Mouse (Mus musculus): Measurements from ENCODE around the gene Dnajc24.

Dnajc24 gene

GRCm38 (mm10) chr2:106002835-106003739 is at the start of gene Dnajc24:
Gene Dnajc24, minus strand, starts transcription at chr2:106003549.
- peak; percentile 89 for DNase-seq

GRCm38 (mm10) chr2:106046686-106047085 is 43.3 kb upstream of the Dnajc24 start:
- DNase-seq = no peak

- DNase-seq = no peak
These were observed 39.1 kb upstream of the Dnajc24 start for GRCm38 (mm10) chr2:106042495-106042894.

GRCm38 (mm10) chr2:106041961-106042360 is 38.6 kb upstream of the Dnajc24 start:
- DNase-seq = no peak

GRCm38 (mm10) chr2:106038286-106038685 is 34.9 kb upstream of the Dnajc24 start:
- no peak for DNase-seq

GRCm38 (mm10) chr2:106024895-106025294 is 21.5 kb upstream of the Dnajc24 start:
- no peak for DNase-seq

- DNase-seq = no peak
These were observed 5.1 kb upstream of the Dnajc24 start for GRCm38 (mm10) chr2:106008415-106008814.

- DNase-seq = no peak
These were observed 15.3 kb downstream of the Dnajc24 start for GRCm38 (mm10) chr2:105987999-105988398.

GRCm38 (mm10) chr2:105987131-105987530 is 16.2 kb downstream of the Dnajc24 start:
- DNase-seq = no peak

- DNase-seq = no peak
These were observed 18.1 kb downstream of the Dnajc24 start for GRCm38 (mm10) chr2:105985206-105985605.

- no peak for DNase-seq
These were observed 25.3 kb downstream of the Dnajc24 start for GRCm38 (mm10) chr2:105978065-105978464.

GRCm38 (mm10) chr2:105973941-105974340 is 29.4 kb downstream of the Dnajc24 start:
- no peak for DNase-seq

- DNase-seq = no peak
These were observed 39.9 kb downstream of the Dnajc24 start for GRCm38 (mm10) chr2:105963447-105963846.

- DNase-seq = no peak
These were observed 49.5 kb downstream of the Dnajc24 start for GRCm38 (mm10) chr2:105953862-105954261.

GRCm38 (mm10) chr2:105951350-105951940 is 51.9 kb downstream of the Dnajc24 start:
- no peak for DNase-seq

- no peak for DNase-seq
These were observed 53.2 kb downstream of the Dnajc24 start for GRCm38 (mm10) chr2:105950131-105950530.

- no peak for DNase-seq
These were observed 85.6 kb downstream of the Dnajc24 start for GRCm38 (mm10) chr2:105917623-105918346.
